Mouse (Mus musculus): ENCODE data around the gene Hdhd3.

The Hdhd3 gene

GRCm38 (mm10) chr4:62513998-62514506 is 10.8 kb upstream of the Hdhd3 start:
- no peak for DNase-seq (ENCODE audit: extremely low read depth, insufficient read length, low spot score)

GRCm38 (mm10) chr4:62509946-62510345 is 6.7 kb upstream of the Hdhd3 start:
- no peak for DNase-seq (ENCODE audit: extremely low read depth, insufficient read length, low spot score)

- DNase-seq (ENCODE audit: extremely low read depth, insufficient read length, low spot score), result no peak
These were observed 5.6 kb upstream of the Hdhd3 start for GRCm38 (mm10) chr4:62508839-62509238.

GRCm38 (mm10) chr4:62506798-62507197 is 3.5 kb upstream of the Hdhd3 start:
- no peak for DNase-seq (ENCODE audit: extremely low read depth, insufficient read length, low spot score)

GRCm38 (mm10) chr4:62505991-62506390 is 2.7 kb upstream of the Hdhd3 start:
- no peak for DNase-seq (ENCODE audit: extremely low read depth, insufficient read length, low spot score)

GRCm38 (mm10) chr4:62502969-62503368 is 298 bp downstream of the Hdhd3 start:
- no peak for DNase-seq (ENCODE audit: extremely low read depth, insufficient read length, low spot score)

GRCm38 (mm10) chr4:62501964-62502732 is 1.1 kb downstream of the Hdhd3 start:
- DNase-seq (ENCODE audit: extremely low read depth, insufficient read length, low spot score), result peak; percentile 97

- DNase-seq (ENCODE audit: extremely low read depth, insufficient read length, low spot score), result no peak
These were observed 1.7 kb downstream of the Hdhd3 start for GRCm38 (mm10) chr4:62501534-62501933.

GRCm38 (mm10) chr4:62500799-62501198 is 2.5 kb downstream of the Hdhd3 start:
- no peak for DNase-seq (ENCODE audit: extremely low read depth, insufficient read length, low spot score)

- peak; percentile 76 for DNase-seq (ENCODE audit: extremely low read depth, insufficient read length, low spot score)
These were observed 6.5 kb downstream of the Hdhd3 start for GRCm38 (mm10) chr4:62496815-62497214.

- DNase-seq (ENCODE audit: extremely low read depth, insufficient read length, low spot score), result no peak
These were observed 7.3 kb downstream of the Hdhd3 start for GRCm38 (mm10) chr4:62495946-62496345.

GRCm38 (mm10) chr4:62494230-62494629 is 9.0 kb downstream of the Hdhd3 start:
- no peak for DNase-seq (ENCODE audit: extremely low read depth, insufficient read length, low spot score)

GRCm38 (mm10) chr4:62492682-62493081 is 10.6 kb downstream of the Hdhd3 start:
- no peak for DNase-seq (ENCODE audit: extremely low read depth, insufficient read length, low spot score)

- DNase-seq (ENCODE audit: extremely low read depth, insufficient read length, low spot score), result no peak
These were observed 15.4 kb downstream of the Hdhd3 start for GRCm38 (mm10) chr4:62487914-62488313.

GRCm38 (mm10) chr4:62487172-62487571 is 16.1 kb downstream of the Hdhd3 start:
- no peak for DNase-seq (ENCODE audit: extremely low read depth, insufficient read length, low spot score)

GRCm38 (mm10) chr4:62486162-62486696 is 17.0 kb downstream of the Hdhd3 start:
- no peak for DNase-seq (ENCODE audit: extremely low read depth, insufficient read length, low spot score)

- DNase-seq (ENCODE audit: extremely low read depth, insufficient read length, low spot score), result no peak
These were observed 17.7 kb downstream of the Hdhd3 start for GRCm38 (mm10) chr4:62485450-62486161.

- DNase-seq (ENCODE audit: extremely low read depth, insufficient read length, low spot score), result no peak
These were observed 18.3 kb downstream of the Hdhd3 start for GRCm38 (mm10) chr4:62484928-62485327.

- no peak for DNase-seq (ENCODE audit: extremely low read depth, insufficient read length, low spot score)
These were observed 22.3 kb downstream of the Hdhd3 start for GRCm38 (mm10) chr4:62480709-62481605.

- DNase-seq (ENCODE audit: extremely low read depth, insufficient read length, low spot score), result no peak
These were observed 23.1 kb downstream of the Hdhd3 start, which contains the start of gene Bspry for GRCm38 (mm10) chr4:62479937-62480708. TSS of gene Bspry (plus strand) at chr4:62480053.

All from 3134 (cell line).